Mouse (Mus musculus) T-helper 2 cell (primary cell): ENCODE measurements around the gene Dpagt1.

Experiments used
- in situ Hi-C: fragments of 300-600 bp; cut with MboI, MseI; formaldehyde crosslinking; loops from one replicate; pipeline ENCODE4 v1.15.1; 2025; ENCODE audit warnings: high pct_unique_total_duplicates

Gene Dpagt1

GRCm38 (mm10) chr9:44325768-44326370 lies at the start of gene Dpagt1:
Gene Dpagt1 (plus strand): TSS chr9:44326019.
- in situ Hi-C loops: no loop called here

- in situ Hi-C loops: no loop called here
Measured at GRCm38 (mm10) chr9:44283183-44283582, 42.6 kb upstream of the Dpagt1 start.

GRCm38 (mm10) chr9:44286256-44286850 lies 39.5 kb upstream of the Dpagt1 start:
- in situ Hi-C loops: no loop called here

- in situ Hi-C loops: no loop called here
Measured at GRCm38 (mm10) chr9:44287003-44287400, 38.8 kb upstream of the Dpagt1 start.

- in situ Hi-C loops: no loop called here
Measured at GRCm38 (mm10) chr9:44287401-44288075, 38.3 kb upstream of the Dpagt1 start.

GRCm38 (mm10) chr9:44288076-44288958 lies 37.5 kb upstream of the Dpagt1 start, which contains the start of gene Abcg4:
Gene Abcg4 (minus strand): TSS chr9:44288615.
- in situ Hi-C loops: no loop called here

- in situ Hi-C loops: no loop called here
Measured at GRCm38 (mm10) chr9:44288959-44289291, 36.9 kb upstream of the Dpagt1 start.

GRCm38 (mm10) chr9:44292490-44292889 lies 33.3 kb upstream of the Dpagt1 start:
- in situ Hi-C loops: loop anchor here (5.0 kb wide), 2 partner anchors 40 to 60 kb away; partner anchors contain the start of gene Pdzd3

GRCm38 (mm10) chr9:44300001-44300400 lies 25.8 kb upstream of the Dpagt1 start:
- in situ Hi-C loops: loop anchor here (10.0 kb wide), 1 partner anchor 285 kb away; no protein-coding TSS in a partner anchor

- in situ Hi-C loops: loop anchor here (10.0 kb wide), 1 partner anchor 291 kb away; no protein-coding TSS in a partner anchor
Measured at GRCm38 (mm10) chr9:44305466-44306079, 20.2 kb upstream of the Dpagt1 start, which contains the start of gene Hinfp. Gene Hinfp (minus strand): TSS chr9:44305671.

- in situ Hi-C loops: loop anchor here (10.0 kb wide), 1 partner anchor 292 kb away; no protein-coding TSS in a partner anchor
Measured at GRCm38 (mm10) chr9:44306532-44306931, 19.3 kb upstream of the Dpagt1 start.

GRCm38 (mm10) chr9:44307248-44307647 lies 18.6 kb upstream of the Dpagt1 start:
- in situ Hi-C loops: loop anchor here (10.0 kb wide), 1 partner anchor 292 kb away; no protein-coding TSS in a partner anchor

GRCm38 (mm10) chr9:44309756-44310155 lies 16.1 kb upstream of the Dpagt1 start:
- in situ Hi-C loops: loop anchor here (10.0 kb wide), 1 partner anchor 295 kb away; no protein-coding TSS in a partner anchor

- in situ Hi-C loops: no loop called here
Measured at GRCm38 (mm10) chr9:44310750-44311135, 15.1 kb upstream of the Dpagt1 start.

GRCm38 (mm10) chr9:44311136-44312134 lies 14.4 kb upstream of the Dpagt1 start:
- in situ Hi-C loops: no loop called here

GRCm38 (mm10) chr9:44313476-44314256 lies 12.2 kb upstream of the Dpagt1 start:
- in situ Hi-C loops: no loop called here

- in situ Hi-C loops: no loop called here
Measured at GRCm38 (mm10) chr9:44314257-44314547, 11.6 kb upstream of the Dpagt1 start.

- in situ Hi-C loops: no loop called here
Measured at GRCm38 (mm10) chr9:44314910-44315309, 10.9 kb upstream of the Dpagt1 start.

GRCm38 (mm10) chr9:44317452-44317851 lies 8.4 kb upstream of the Dpagt1 start:
- in situ Hi-C loops: no loop called here
